Mouse (Mus musculus): Measurements from ENCODE around the gene Spata25.
"Not testable (repeated sequence)": the region's sequence is repeated elsewhere in the genome, so short reads cannot be mapped to it uniquely, and the experiment has no call there.

The Spata25 gene

DNA sequence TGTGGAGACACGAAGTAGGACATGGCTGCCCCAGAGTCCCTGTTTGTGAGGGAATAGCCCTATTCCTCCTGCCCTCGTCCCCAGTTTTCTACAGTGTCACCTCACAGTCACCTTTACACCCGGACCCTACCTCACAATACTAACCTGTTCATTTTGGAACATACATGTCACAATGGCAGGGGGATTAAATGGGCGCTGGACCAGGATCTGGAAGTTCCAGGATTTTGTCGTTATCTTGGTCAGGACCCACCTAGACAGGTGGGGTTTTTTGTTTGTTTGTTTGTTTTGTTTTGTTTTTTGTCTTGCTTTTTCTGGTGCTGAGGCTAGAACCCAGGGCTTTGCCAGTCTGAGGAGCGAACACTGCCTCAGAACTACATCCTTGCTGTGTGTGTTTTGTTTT is at the start of gene Spata25:
Gene Spata25, minus strand, starts transcription at position 101 of the 400 bp plus-strand sequence.
- DNase-seq (ENCODE audit: low spot score in 2 of 2) = no peak

DNA sequence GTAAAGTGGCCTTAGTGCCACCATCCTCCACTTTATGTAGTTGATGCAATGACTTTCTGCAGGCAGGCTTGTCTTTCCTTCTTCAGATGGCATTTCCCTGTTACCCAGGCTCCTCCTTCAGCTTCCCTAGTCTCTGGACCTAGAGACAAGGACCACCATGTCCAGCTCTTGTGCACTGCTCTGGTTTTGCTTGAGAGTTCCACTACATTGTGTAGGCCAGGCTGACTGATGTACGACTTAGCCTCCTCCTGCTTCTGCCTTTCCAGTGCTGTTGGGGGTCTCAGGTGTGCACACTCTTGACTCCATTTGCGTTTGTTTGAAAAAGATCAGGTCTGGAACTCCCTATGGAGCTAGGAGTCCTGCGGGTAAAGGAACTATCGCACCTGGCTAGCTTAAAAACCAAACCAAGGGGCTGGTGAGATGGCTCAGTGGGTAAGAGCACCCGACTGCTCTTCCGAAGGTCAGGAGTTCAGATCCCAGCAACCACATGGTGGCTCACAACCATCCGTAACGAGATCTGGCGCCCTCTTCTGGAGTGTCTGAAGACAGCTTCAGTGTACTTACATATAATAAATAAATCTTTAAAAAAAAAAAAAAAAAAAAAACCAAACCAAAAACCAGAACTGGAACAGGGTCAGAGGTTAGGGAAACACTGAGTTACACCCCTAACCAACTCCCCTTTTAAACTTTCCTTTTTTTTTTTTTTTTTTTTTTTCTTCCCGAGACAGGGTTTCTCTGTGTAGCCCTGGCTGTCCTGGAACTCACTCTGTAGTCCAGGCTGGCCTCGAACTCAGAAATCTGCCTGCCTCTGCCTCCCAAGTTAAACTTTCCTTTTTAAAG is 49.3 kb upstream of the Spata25 start:
- DNase-seq (ENCODE audit: low spot score in 2 of 2) = not testable (repeated sequence)

DNA sequence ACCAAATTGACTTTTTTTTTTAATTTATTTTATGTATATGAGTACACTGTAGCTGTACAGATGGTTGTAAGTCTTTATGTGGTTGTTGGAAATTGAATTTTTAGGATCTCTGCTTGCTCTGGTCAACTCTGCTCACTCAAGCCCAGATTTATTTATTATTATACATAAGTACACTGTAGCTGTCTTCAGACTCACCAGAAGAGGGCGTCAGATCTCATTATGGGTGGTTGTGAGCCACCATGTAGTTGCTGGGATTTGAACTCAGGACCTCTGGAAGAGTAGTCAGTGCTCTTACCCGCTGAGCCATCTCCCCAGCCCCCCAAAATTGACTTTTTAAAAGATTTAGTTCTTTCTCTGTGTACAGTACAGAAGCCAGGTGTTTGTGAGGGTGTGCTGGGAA is 47.3 kb upstream of the Spata25 start:
- DNase-seq (ENCODE audit: low spot score in 2 of 2) = not testable (repeated sequence)

DNA sequence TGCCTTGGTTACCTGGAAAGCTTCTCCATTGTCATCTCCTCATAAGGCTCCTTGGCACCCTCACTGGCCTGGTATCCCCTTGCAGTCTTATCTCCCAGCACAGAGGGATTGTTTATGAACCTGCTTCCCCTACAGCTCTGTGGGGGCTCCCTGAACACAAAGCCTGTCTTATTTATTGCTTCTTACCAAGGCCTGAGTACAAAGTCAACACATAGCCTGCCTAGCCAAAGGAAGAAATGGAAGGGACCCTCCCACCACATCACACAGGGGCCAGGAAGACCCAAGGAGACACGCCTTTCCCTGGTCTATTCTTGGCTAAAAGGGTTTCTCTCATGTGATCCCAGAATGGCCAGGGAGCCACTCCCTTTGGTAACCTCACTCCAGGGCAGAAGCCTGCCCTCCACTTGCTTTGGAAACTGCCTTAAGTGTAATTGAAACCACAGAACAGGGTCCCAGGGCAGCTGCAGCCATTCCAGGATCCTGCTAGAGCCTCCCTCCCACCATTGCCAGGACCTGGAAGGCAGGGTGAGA is 46.0 kb upstream of the Spata25 start:
- no peak for DNase-seq (ENCODE audit: low spot score in 2 of 2)

DNA sequence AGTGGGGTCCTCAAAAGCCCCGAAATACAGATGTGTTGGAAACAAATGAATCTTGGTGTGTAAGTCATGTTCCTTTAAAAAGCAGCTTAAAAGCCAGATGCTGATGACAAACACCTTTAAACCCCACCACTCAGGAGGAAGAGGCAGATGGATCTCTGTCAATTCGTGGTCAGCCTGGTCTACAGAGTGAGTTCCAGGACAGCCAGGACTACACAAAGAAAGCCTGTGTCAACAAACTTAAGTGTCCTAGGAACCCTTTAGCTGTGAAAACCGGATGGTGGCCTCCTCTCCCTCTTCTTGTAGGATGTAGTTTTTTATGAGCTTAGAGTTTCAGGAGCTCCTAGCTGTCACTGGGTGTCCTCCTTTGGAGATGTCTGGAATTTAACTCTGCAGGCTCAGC is 45.3 kb upstream of the Spata25 start:
- DNase-seq (ENCODE audit: low spot score in 2 of 2) = no peak

DNA sequence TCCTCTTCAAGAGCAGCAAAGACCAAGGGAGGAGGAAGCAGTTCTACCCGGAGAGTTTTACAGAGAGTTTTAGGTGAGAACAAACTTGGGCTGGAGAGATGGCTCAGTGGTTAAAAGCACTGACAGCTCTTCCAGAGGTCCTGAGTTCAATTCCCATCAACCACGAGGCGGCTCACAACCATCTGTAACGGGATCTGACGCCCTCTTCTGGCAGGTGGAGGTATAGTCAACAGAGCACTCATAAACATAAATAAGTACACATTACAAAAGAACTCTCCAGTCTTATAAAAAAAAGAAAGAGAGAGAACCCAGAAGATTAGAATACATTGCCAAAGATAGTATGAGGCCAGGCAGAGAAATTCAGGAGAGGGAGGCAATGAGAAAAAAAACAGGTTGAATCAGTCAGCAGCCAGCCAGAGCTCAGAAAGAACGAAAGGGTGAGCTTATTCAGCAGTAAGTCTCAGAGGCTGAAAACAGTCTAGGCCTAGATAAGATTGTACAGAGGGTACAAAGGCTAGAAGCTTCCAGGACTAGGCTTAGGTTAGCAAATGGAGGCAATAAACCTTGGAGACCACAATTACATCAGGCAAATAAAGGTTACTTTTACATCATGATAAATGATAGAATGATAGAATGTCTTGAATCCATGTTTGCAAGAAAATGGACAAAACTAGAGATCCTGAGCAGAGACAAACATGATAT is 43.4 kb upstream of the Spata25 start:
- DNase-seq (ENCODE audit: low spot score in 2 of 2) = no peak

DNA sequence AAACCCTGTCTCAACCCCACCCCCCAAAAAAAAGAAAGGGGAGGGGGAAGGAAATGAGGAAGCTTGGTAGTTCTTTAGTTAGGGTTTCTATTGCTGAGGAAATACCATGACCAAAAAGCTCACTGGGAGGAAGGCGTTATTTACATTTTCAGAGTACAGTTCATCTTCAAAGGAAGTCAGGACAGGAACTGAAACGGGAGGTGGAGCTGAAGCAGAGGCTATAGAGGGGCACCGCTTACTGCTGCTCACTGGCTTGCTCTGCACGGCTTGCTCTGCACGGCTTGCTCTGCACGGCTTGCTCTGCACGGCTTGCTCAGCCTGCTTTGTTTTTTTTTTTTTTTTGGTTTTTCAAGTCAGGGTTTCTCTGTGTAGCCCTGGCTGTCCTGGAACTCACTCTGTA is 40.2 kb upstream of the Spata25 start:
- DNase-seq (ENCODE audit: low spot score in 2 of 2) = peak in 1 of 2 experiments; percentile 73

DNA sequence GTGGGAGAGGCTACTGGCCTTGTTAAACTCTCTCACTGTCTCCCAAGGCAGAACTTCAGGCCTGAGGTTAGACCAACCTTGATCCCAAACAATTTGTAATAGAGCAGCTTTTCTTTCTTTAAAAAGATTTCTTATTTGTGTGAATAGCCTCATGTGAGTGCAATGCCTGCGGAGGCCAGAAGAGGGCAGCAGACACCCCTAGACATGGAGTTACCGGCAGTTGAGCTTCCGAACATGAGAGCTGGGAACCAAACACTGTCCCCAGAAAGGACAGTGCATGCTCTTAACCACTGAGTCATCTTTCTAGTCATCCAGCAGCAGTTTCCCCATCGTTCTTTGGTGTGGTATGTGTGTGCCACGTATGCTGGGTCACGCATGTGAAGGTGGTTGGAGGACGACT is 39.2 kb upstream of the Spata25 start:
- DNase-seq (ENCODE audit: low spot score in 2 of 2) = no peak

DNA sequence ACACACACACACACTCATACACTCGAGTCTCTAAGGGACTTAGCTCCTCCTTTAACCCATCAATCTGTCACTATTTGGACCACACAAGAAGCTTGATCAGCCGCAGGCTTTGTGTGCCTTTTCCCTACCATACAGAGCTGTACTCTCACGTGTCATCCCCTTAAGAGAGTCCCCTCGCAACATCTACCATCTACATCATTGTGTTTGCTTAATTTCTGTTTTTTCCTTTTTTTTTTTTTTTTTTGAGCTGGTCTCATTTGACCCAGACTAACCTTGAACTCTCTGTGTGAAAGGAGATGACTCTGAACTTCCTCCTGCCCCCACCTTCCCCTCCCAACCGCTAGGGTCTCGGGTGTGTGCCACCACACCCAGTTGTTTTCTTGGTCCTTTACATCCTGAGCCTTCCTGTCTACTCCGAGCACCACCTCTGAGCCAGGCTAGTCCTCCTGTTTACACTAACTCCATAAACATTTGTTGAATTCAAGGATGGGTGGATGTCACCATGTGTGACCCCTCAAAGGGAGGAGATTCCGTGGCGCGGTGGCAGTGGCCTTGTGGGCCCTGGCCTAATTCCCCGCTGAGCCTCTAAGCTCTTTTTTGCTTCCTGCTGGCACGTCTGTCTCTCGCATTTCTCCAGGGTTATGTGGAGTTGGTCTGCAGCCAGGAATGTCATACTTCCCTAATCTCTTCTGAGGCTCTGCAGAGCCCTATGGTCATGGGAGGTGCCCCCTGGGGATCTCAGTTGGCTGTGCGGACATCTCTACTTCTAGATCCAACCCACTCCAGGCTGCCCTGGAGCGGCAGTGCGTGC is 38.6 kb upstream of the Spata25 start:
- DNase-seq (ENCODE audit: low spot score in 2 of 2) = peak in 1 of 2 experiments; percentile 34

DNA sequence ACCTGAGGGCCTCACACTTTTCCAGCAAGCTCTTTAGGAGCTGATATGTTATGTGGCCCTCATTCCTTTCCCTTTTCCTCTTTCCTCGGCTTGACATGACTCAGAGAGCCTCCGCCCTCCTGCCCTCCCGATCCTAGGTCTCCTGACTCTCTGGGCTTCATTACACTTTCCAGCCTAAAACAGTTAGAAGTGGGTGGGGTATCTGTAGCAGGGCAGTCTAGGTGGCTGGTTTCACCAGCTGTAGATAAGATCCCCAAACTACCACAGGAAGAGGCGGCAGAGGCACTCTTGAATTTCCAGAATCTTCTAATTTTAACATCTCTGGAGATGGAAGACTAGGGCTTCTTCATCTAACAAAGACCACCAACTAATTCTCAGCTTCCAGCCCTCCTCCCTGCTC is 36.3 kb upstream of the Spata25 start:
- no peak for DNase-seq (ENCODE audit: low spot score in 2 of 2)

DNA sequence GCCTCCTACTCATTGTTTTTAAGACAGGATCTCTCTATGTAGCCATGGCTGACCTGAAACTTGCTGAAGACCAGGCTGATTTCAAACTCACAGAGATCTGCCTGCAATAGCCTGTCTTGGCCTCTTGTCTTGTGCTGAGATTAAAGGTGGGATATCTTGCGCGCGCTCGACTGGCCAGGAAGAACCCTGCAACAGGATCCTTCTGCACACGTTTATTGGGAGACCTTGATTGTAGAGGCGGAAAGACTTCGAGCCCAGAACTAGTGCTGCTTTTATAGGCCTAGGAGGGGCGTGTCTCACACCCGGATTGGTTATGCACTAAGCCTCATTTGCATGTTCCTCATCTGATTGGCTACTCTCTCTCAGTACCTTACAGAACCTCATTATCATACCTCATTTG is 35.1 kb upstream of the Spata25 start:
- not testable (repeated sequence) for DNase-seq (ENCODE audit: low spot score in 2 of 2)

DNA sequence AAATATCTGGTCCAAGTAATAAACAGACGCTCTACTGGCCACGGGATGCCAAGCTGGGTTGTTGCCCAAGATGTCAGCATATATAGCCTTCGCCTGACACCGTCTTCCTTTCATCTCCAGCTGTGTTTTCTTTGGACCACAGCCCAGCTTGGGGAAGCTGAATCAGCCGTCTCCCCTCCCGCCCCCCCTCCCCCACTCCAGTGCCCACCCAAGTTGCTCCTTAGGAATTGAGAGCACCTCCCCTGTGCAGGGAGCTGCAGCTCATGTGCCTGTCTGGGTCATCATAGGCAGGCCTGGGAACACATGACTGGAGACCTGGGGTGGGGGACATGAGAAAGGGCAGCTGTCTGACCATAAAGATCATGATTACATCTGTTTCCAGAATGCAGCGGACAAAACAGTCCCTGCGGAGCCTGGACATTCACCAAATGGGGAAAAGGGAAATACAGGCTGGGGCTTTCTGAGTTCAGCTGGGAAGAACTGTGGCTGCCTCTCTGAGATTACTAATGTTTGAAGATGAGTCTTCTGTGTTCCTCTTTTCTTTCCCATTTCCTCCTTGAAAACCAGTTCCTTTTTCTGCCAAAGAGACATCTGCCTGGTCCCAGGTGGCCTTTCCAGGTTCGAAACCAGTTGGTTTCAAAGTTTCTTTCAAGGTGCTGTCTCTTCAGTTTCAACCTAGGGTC is 34.0 kb upstream of the Spata25 start:
- DNase-seq (ENCODE audit: low spot score in 2 of 2) = no peak

DNA sequence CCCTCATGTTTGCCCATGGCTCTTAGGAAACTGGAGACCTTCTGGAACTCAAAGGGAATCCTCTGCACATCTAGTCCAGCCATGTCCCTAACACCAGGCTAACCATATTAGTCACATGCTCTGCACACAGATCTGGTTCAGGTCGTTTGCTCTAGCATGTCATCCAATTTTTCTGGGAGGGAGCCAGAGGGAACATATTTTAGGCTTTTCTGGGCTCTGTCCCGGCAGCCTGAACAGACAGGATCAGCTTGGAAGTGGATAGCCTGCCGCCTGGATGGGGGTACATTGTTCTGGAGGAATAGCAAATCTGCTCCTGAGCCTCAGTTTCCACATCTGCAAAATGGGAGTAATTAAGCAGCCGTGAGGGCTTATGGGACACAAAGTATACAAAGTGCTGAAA is 32.8 kb upstream of the Spata25 start:
- DNase-seq (ENCODE audit: low spot score in 2 of 2) = no peak

DNA sequence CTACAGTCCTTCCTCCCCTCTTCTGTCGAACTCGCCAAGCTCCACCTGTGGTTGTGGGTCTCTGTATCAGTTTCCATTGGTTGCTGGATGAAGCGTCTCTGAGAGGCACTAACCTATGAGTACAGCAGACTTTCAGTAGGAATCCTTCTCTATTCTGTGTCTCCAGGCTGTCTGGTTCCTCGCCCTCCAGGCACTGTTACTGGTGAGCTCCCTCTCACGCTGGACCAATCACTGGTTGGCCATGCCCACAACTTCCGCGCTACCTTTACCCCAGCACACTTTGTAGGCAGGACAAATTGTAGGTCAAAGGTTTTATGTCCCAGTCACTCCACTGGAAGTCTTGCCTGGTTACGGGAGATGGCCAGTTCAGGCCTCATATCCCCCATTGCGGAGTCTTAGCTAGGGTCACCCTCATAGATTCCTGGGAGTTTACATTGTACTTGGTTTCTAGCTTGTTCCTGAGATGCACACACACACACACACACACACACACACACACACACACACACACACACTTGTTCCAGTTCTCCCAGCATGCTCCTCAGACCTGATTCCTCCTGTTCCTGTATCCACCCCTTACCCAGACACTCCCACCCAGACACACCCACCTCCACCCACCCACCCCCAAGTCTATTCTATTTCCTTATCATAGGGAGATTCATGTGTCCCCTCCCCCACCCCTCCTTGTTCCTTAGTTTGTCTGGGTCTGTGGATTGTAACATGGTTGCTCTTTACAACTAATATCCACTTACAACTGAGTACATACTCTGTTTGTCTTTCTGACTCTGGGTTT is 31.5 kb upstream of the Spata25 start:
- DNase-seq (ENCODE audit: low spot score in 2 of 2) = no peak

DNA sequence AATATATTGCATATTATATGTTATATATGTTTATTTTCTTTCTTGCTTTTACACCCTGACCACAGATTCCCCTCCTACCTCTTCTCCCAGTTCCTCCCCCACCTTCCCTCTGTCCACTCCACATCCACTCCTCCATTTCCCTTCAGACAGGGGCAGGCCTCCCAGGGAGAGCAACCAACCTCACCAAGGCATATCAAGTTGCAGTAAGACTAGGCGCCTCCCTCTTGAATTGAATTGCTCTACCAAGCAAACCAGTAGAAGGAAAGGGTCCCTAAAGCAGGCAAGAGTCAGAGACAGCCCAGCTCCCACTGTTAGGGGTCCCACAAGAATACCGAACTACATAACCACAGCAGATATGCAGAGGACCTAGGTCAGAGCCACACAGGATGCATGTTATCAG is 30.8 kb upstream of the Spata25 start:
- no peak for DNase-seq (ENCODE audit: low spot score in 2 of 2)

DNA sequence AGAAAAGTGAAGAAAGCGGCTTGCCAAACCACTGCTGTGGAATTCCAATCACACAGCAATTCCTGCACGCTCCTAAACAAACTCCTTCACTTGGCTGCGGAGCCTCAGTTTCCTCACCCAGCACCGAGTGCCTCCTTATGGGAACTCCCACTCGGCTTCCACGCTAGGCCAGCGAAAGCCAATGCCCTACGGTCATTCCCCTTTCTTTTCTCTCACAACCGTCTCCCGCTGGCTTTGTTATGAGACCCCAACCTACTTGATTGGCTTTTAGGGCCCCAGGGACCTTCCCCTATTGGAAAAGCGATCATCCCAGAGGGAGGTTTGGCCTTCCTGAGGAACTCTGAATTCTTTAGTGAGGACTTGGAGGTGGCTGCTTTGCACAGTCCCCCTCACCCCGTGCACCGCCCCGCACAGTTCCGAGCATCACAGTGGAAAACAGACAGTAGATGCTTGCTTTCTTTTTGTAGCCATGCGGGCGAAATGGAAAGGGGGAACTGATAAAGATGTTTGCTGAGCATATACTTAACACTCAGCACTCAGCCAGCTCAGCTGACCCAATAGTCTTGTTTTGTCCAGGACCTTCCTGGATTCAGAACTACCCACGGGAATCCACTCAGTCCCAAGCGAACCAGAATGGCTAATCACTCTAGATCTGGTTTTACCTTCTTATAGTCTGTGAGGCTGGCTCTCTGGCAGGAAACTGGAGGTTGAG is 29.7 kb upstream of the Spata25 start:
- DNase-seq (ENCODE audit: low spot score in 2 of 2) = no peak

DNA sequence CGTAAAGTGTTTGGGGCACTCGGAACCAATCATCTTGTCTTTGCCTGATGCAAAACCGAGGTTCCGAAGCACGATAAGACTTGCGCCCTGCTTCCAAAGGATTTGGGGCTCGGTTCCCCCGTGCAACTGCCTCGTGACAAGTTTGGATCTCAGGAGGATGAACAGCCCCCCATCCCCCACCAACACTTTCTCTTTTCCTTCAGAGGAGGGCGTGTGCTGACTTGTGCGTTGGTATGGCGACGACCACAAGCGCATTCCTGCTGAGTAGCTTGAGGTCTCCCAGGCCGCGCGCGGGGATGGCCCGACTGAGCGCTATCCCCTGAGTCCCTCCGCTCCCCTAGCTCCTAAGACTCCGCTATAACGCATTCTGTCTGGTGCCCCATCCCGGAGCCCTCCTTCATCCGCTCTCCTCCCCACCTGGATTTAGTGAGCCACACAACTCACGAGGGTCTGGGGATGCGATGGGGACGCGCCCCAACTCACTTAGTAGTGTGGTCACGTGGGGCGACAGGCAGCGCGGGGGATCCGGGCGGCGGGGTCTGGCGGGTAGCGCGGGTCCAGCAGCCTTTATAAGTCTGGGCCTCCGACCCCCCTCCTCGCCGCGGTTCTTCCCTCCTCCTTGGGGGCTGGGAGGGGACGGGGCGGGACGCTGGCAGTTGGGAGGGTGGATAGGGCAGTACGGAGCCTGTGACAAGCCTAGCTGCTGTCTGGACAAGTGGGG is 28.9 kb upstream of the Spata25 start, which contains the start of gene Pltp:
Gene Pltp, minus strand, starts transcription at position 611 of the 721 bp plus-strand sequence.
- DNase-seq (ENCODE audit: low spot score in 2 of 2) = peak in 1 of 2 experiments; percentile 33

DNA sequence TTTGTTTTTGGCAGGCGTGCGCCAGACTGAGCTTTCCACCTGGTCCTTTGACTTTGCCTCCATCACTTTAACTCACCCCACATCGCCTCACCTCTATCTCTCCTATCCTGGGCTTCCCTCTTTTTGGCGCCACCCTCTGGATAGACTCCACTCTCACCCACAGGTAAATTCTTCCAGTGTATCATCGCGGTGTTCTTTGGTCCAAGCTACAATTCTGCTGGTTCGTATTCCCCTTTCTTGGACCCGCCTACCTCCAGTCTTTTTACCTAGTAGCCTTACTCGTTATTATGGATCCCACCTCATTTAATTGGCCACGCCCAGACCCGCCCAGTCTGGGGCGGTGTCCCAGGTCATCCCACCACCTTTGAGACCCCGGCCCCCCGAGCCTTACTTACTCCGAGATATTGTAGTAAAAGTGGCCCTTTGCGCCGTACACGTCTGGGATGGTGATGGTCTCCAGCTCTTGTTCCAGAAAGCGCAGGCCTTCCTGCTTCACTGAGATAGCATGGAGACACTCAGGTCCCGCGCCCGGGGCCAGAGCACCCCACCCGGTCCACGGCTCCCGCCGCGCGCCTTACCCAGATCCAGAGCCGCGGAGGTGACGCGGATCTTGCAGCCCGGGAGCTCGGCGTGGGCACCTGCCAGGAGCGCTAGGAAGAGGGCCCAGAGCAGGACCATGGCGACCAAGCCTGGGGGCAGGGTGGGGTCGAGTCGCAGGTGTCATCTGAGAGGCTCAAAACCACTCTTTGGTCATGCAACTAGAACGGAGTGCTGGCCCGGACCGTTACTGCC is 28.2 kb upstream of the Spata25 start:
- no peak for DNase-seq (ENCODE audit: low spot score in 2 of 2)

All from natural killer cell, adult 2 months (primary cell).